Mouse (Mus musculus) left cerebral cortex, adult 9 months (tissue): ENCODE results near the gene Cryab.

Source experiments
- DNase-seq, 2 experiments: peaks; one replicate each; pipeline ENCODE4 v3.0.0; 2022; ENCODE audit warnings: low spot score in 2 of 2

Cryab gene

DNA sequence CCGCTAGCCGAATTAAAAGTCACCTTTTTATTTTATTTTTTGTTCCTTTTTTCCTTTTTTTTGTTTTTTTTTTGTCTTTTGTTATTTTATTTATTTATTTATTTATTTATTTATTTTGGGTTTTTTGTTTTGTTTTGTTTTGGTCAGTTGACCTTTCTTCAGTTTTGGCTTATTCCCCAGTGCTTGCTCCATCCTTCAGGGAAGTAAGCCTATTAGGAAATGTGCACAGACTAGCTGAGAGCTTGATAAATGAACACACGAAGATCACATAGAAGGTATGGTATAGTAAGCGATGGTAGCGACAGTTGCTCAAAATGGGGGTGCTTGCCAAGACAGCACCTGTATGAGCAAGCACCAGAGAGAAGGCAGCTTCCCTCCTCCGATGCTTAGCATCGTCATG lies 46.5 kb downstream of the Cryab start:
- DNase-seq, result no peak

DNA sequence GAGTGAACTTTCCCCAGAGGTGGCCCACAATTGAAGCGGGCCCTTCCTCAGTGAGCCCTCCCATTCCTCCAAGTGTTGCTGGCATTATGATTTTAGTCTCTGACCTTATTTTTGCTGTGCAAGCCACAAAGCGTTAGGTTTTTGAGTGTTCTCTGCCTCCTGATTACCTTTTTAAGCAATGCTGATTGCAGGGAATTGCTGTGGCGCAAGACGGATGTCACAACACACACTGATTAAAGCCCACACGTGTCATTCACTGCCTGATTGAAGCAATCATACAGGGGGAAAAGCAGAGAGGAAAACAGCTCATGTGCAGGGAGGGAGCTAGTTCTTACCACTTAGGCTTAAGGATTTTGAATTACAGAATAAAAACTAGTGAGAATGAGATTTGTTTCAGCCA lies 47.2 kb downstream of the Cryab start:
- no peak for DNase-seq

DNA sequence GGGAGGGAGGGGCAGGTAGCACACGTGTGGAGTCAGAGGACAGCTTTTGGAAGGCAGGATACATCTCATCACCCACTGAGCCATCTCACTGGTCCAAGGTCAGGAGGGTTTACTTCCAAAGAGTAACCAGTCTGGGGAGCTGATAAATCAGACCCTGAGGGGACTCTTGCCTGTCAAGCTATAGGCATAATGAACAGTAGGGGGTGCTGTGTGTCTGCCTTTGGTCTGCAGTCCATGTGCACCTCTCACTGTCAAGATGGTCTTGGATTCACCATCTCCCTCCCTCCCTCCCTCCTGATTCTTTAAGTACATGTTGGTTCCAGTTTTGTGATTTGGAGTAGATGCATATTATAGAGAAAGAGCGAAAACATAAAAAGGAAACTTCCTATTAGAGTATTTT lies 49.9 kb downstream of the Cryab start:
- peak in 1 of 2 experiments; percentile 43 for DNase-seq

DNA sequence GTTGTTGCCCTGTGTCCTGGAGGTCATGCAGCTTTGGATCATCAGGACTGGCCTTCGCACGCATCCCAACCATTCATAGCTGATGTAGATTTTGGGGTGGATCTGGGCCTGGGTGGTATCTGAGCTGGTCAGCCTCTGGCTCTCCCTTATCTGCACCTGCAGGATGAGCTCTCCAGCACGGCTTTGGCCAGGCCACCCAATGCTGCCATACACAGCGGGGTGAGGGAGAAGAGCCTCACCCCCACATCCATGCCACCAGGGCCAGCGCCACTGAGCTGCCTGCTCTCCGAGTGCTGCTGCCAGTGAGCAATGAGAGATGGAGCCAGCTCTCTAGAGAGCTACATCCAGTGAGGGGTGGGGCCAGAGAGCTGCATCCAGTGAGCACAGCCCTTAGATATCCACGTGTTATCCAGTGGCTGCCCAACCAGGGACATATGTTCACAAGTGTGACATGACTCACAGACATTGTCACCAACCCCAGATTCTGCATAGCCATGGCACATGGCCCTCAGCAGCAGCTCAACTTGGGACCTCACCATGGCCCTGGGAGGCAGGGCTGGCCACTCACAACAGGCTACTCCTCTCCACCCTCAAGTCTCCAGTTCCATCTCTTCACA lies 52.0 kb downstream of the Cryab start:
- DNase-seq, result no peak
